Mouse (Mus musculus) layer of hippocampus, adult 9-10 months (tissue): ENCODE data around the gene Exoc4.

Source experiments
- DNase-seq: peaks from one replicate; pipeline ENCODE4 v3.0.0; 2022; ENCODE audit warnings: low spot score

The Exoc4 gene

GRCm38 (mm10) chr6:34013469-34013868 is 764.6 kb downstream of the Exoc4 start:
- no peak for DNase-seq
